Mouse (Mus musculus) heart, adult 2 months (tissue): Measurements from ENCODE around the gene Rdh9. TPM values are rescaled to one million over a fixed set of nuclear protein-coding genes. Genes with fewer than 3 reads are reported as not detected.
"Not testable (repeated sequence)": the region's sequence is repeated elsewhere in the genome, so short reads cannot be mapped to it uniquely, and the experiment has no call there.

Experiments used
- DNase-seq, 2 experiments: peaks; one replicate each; pipeline ENCODE4 v3.0.0; 2021
- H3K27ac ChIP-seq: fragments of 200-600 bp; 2 replicates; pipeline ENCODE4 v1.8.1; 2022
- H3K27me3 ChIP-seq: fragments of 200-500 bp; 2 replicates; pipeline ENCODE4 v1.6.1; 2012; ENCODE audit warnings: mild to moderate bottlenecking, low read length, inconsistent platforms, mixed read lengths; ENCODE audit not compliant: control insufficient read depth, insufficient read depth
- H3K36me3 ChIP-seq: fragments of 200-500 bp; 2 replicates; pipeline ENCODE4 v1.6.1; 2012; ENCODE audit warnings: low read length, inconsistent platforms; ENCODE audit not compliant: control insufficient read depth, insufficient read depth
- H3K4me1 ChIP-seq: fragments of 200-500 bp; 2 replicates; pipeline ENCODE4 v1.6.1; 2011; ENCODE audit warnings: low read length; ENCODE audit not compliant: control insufficient read depth, insufficient read depth
- H3K4me3 ChIP-seq: fragments of 200-600 bp; 2 replicates; pipeline ENCODE4 v1.8.1; 2022
- H3K79me2 ChIP-seq: fragments of 200-500 bp; replicated peaks from 2 replicates; pipeline ENCODE4 v1.6.1; 2012; ENCODE audit warnings: mild to moderate bottlenecking, inconsistent platforms, low read length, moderate library complexity, mixed read lengths; ENCODE audit not compliant: control insufficient read depth, insufficient read depth
- H3K9ac ChIP-seq: fragments of 200-500 bp; 2 replicates; pipeline ENCODE4 v1.6.1; 2012; ENCODE audit warnings: low read depth, mild to moderate bottlenecking, control low read depth, inconsistent platforms, low read length, mixed read lengths
- CTCF ChIP-seq: fragments of 200-600 bp; IDR thresholded peaks from 2 replicates; pipeline ENCODE4 v1.8.1; 2022; ENCODE audit warnings: antibody characterized with exemption, mild to moderate bottlenecking, moderate library complexity
- EP300 ChIP-seq: fragments of 200-500 bp; IDR thresholded peaks from 2 replicates; pipeline ENCODE4 v1.6.1; 2011; ENCODE audit warnings: low read depth, low read length, control low read depth; ENCODE audit not compliant: insufficient read depth
- POLR2A ChIP-seq: fragments of 200-500 bp; IDR thresholded peaks from 2 replicates; pipeline ENCODE4 v1.6.1; 2011; ENCODE audit warnings: mild to moderate bottlenecking, low read depth, low read length, control low read depth; ENCODE audit not compliant: insufficient read depth
- WGBS: fragments of 180-500 bp; shearing (Covaris S2); methylation state at CpG from one replicate; pipeline ENCODE4 v1.1.7; 2018; 5-methylcytosine and 5-hydroxymethylcytosine counted together
- intact Hi-C: fragments of 180-260 bp; cut with DNase I; formaldehyde crosslinking; loops from one replicate; pipeline ENCODE4 v1.15.1; 2025
- polyA plus RNA-seq: library from polyadenylated mRNA; depleted of rRNA; stranded (reverse); fragments of >200 nt; gene quantifications from 2 replicates; pipeline ENCODE4 v1.2.3, GENCODE M21; 2012
- total RNA-seq, 2 experiments: library from RNA; stranded (reverse); gene quantifications; 2 replicates each; pipeline ENCODE4 v1.2.3; 2021

Gene Rdh9
- total and polyA plus RNA-seq, 3 experiments, result 0.20 TPM; not detected in 2

DNA sequence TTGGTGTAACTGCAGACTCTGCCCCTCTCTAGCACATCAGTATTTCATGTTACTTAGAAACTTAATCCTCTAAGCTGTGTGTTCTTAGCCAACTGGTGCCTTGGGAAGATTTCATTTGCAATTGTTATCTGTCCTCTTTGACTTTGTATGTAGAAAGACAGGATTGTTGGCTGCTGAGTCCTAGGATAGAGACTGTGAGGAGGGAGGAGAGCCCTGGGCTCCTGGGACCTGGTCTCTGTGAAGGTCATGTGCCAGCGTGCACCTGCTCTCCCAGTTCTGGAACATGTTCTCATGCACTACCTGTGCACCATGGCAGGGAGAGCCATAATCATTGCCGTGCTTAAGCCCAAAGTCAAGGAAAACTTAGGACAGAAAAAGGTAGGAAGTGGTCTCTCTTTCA, 25.4 kb downstream of the Rdh9 start:
- Histone ChIP-seq H3K79me2 (no peaks in the 10 kb centered on the region), H3K4me1 (no peaks in the 10 kb centered on the region), H3K36me3 (no peaks in the 10 kb centered on the region), H3K27me3 (no peaks in the 10 kb centered on the region), H3K27ac (no peak overlapping the region), H3K9ac (no peak overlapping the region), H3K4me3 (no peak overlapping the region)
- no peak for DNase-seq
- intact Hi-C loops, result no loop called here
- TF ChIP-seq POLR2A, result no peak
- TF ChIP-seq CTCF, result no peak
- no peak for TF ChIP-seq EP300
- WGBS, result 87% methylated on average over 2 of the region's 2 CpGs

DNA sequence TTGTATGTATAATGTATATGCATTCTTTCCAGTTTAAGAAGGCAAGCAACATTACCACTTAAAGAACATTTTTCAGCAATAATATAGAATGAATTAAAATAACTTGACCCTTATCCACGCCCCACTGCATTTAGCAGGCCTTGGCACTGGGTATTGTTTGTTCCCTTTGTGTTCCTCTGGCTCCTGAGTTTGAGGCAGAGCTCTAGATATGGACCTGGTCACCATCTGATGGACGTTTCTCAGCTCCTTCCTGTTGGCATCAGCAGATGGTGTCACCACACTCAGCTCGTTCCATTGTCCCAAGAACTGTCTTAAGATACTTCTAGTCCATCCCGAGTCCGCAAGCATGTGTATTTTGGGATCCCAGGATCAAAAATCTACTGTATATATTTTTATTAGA, 26.1 kb downstream of the Rdh9 start:
- no peak overlapping the region for H3K9ac ChIP-seq
- intact Hi-C loops, result no loop called here
- H3K27me3 ChIP-seq, result no peaks in the 10 kb centered on the region
- H3K4me1 ChIP-seq, result no peaks in the 10 kb centered on the region
- H3K4me3 ChIP-seq, result no peak overlapping the region
- no peaks in the 10 kb centered on the region for H3K36me3 ChIP-seq
- no peaks in the 10 kb centered on the region for H3K79me2 ChIP-seq
- TF ChIP-seq EP300 (no peak), CTCF (no peak), POLR2A (no peak)
- 60% methylated on average over 5 of the region's 5 CpGs for WGBS
- H3K27ac ChIP-seq, result no peak overlapping the region
- DNase-seq, result no peak

DNA sequence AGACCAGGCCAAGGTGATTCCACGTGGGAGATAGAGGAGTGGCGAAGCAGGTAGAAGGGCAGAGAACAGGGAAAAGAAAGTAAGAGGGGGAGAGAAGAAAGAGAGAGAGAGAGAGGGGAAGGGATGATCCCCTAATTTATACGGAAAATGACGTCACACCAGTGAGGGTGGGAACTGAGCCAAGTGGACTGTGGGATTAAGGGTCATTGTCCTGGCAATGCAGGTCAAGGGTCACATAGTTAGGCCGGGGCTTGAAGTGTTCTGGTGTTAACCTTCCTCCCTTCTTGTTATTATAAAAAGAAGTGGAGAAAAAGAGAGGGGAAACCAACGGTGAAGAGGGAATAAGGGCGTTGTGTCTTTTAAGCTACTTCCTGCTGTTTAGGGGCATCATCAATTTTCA, 28.2 kb downstream of the Rdh9 start:
- Histone ChIP-seq H3K9ac (no peak overlapping the region), H3K4me3 (no peak overlapping the region), H3K79me2 (no peaks in the 10 kb centered on the region), H3K36me3 (no peaks in the 10 kb centered on the region), H3K27me3 (no peaks in the 10 kb centered on the region), H3K4me1 (no peaks in the 10 kb centered on the region), H3K27ac (no peak overlapping the region)
- no peak for TF ChIP-seq CTCF
- TF ChIP-seq EP300, result no peak
- no peak for TF ChIP-seq POLR2A
- 52% methylated on average over 7 of the region's 7 CpGs for WGBS
- no peak for DNase-seq
- intact Hi-C loops, result no loop called here

DNA sequence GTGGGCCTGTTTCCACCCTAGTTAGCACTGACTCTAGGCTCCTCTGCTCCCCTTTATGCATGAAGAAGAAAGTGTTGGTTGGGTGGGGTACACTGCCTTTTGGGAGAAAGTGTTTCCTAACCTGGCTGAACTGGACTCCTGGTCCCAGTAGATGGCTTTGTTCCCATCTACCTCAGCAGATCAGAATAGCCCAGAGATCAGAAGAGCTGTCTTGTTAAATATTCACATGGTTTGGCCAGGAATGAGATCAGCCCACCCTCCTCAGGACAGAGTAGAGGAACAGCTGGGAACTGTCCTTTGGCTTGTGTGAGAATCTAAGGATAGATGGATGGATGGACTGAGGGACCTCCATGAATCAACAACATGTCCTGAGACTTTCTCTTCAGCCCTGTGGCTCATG, 39.7 kb downstream of the Rdh9 start:
- H3K36me3 ChIP-seq, result no peaks in the 10 kb centered on the region
- DNase-seq, result no peak
- no peaks in the 10 kb centered on the region for H3K79me2 ChIP-seq
- no peak overlapping the region for H3K4me3 ChIP-seq
- no peaks in the 10 kb centered on the region for H3K4me1 ChIP-seq
- no peak overlapping the region for H3K27ac ChIP-seq
- no peak overlapping the region for H3K9ac ChIP-seq
- no peaks in the 10 kb centered on the region for H3K27me3 ChIP-seq
- intact Hi-C loops, result no loop called here
- TF ChIP-seq EP300, result no peak
- no peak for TF ChIP-seq POLR2A
- TF ChIP-seq CTCF, result no peak

DNA sequence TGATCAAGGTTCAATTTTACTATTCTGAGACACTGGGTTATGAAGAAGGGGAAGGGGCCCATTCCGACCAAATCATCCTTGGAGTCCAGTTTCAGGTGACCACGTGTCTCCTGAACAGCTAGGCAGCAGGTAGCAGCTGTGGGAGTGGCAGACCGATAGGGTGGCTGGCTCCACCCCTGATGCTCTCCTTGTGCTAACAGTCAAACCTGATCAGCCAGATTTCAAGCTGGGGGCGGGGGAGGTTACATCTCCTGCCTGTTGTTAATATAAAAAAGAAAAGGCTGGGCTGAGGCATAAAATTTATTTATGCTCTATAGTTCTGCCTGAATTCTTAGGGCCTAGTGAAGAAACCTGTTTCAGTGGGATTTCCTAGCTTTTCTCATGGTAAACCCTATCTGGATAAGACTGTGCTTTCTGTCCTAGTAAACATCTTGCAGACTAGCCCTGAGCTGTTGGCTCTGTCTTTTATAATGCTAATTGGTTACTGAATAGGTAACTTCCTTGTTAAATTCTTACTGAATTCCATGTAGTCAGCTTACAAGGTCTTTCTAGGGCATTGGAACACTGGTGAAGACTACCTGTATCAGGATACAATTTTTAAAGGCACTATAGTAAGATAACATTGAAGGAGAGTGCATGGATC, 41.2 kb downstream of the Rdh9 start:
- H3K27ac ChIP-seq, H3K9ac ChIP-seq, H3K79me2 ChIP-seq, H3K4me1 ChIP-seq, DNase-seq, H3K4me3 ChIP-seq, H3K36me3 ChIP-seq, H3K27me3 ChIP-seq, intact Hi-C loops: not testable (repeated sequence)
- 72% methylated on average over 4 of the region's 4 CpGs for WGBS

DNA sequence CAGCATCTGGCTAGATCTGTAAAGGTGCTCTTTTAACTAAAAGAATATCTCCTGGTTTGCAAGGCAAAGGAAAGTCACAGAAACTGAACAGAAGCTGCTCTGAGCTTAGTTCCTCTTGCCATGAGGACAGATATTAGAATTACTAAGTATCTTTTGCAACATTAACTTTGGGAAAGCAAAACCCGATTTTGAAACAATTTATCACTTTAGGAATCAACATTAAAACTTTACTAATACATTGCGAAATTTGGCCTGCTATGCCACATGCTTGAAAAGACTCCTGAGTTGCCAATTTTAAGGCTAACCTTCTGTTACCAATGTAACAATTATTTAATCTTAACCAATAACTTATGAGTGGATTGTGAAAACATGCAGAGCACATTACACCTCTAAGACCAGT, 45.6 kb downstream of the Rdh9 start:
- H3K36me3 ChIP-seq, result not testable (repeated sequence)

More for the DNA sequence above, 45.6 kb downstream of the Rdh9 start:
- H3K27me3 ChIP-seq, H3K4me1 ChIP-seq, H3K4me3 ChIP-seq, H3K27ac ChIP-seq, DNase-seq, intact Hi-C loops, H3K79me2 ChIP-seq, H3K9ac ChIP-seq: not testable (repeated sequence)
- 86% methylated on average over 2 of the region's 2 CpGs for WGBS
